Mouse (Mus musculus) liver (tissue): Measurements from ENCODE around the gene Rapgef4.

Source experiments
- DNase-seq: peaks from one replicate; pipeline ENCODE4 v3.0.0-alpha.2; 2020; ENCODE audit warnings: mixed read lengths

Gene Rapgef4

GRCm38 (mm10) chr2:72201506-72201905 is 220.5 kb downstream of the Rapgef4 start:
- DNase-seq, result no peak

DNA sequence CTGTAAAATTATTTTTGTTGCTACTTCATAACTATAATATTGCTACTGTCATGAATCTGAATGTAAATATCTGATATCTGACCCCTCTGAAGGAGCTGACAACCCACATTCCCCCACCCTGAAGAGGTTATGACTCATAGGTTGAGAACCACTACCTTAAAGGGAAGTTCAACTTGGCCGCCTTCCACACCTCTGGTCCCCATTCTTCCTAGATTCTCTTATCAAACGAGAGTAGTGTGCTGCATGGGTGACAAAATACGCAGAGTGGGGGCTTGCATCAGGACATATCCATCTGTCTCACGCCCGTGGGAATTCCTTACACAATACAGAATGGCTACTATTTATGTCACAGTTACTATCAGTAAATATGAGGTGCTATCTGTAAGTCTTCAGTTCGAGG is 221.2 kb downstream of the Rapgef4 start:
- no peak for DNase-seq

DNA sequence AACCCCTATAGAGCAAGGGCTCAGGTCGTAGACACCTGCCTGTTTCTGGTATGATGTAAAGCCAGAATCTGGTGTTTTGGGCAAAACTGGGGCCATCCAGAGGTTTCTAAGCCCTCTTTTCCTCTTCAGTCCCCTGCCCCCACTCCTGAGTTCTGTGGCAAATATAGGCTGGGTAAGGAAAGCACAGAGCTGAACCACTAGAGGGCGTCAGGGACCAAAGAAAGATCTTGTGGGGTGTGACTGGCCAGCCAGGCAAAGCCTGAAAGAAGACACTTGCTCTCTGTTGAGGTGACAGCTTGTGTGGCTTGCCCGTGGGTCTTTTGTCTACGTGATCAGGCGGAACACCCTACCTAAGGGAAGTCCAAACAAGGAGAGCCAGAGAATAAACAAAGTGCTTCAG is 222.6 kb downstream of the Rapgef4 start:
- DNase-seq, result peak; percentile 72

GRCm38 (mm10) chr2:72205869-72206268 is 224.8 kb downstream of the Rapgef4 start:
- no peak for DNase-seq

GRCm38 (mm10) chr2:72206530-72207248 is 225.6 kb downstream of the Rapgef4 start:
- DNase-seq, result no peak

- no peak for DNase-seq
These were observed 236.3 kb downstream of the Rapgef4 start for GRCm38 (mm10) chr2:72217336-72217735.

DNA sequence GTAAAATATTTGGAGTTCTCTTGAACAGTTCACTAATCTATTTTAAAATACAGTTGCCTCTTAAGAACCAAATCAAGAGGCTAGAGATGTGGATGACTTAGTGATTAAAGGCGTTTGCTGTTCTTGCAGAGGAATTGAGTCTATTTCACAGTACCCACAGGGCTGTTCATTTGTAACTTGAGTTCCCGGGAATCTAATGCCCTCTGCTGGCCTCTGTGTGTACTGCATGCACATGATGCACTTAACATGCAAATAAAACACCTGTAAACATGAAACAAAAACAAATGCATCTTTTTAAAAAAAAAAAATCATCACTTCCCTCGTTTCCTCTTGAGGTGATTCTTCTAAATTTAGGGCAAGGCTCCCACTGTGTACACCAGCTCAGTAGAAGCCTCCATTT is 238.9 kb downstream of the Rapgef4 start:
- DNase-seq, result peak; percentile 52

DNA sequence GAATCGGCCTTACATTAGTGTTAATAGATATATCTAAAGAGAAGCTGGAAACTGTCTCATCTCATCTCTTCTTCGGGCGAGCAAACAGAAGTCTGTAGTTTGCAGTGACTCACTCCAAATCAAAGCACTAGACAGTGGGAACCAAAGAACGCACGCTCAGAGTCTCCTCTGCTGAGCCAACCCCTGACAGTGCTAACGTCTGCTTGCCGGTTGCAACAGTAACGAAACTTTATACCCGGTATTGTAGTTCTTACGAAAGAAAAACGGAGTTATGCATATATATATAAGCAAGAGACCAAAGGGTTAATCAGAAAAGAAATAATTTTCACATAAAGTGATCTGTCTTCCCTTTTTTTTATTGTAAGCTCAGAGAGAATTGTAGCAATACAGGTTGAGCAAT is 240.2 kb downstream of the Rapgef4 start:
- DNase-seq, result no peak

GRCm38 (mm10) chr2:72221706-72222105 is 240.7 kb downstream of the Rapgef4 start:
- no peak for DNase-seq

DNA sequence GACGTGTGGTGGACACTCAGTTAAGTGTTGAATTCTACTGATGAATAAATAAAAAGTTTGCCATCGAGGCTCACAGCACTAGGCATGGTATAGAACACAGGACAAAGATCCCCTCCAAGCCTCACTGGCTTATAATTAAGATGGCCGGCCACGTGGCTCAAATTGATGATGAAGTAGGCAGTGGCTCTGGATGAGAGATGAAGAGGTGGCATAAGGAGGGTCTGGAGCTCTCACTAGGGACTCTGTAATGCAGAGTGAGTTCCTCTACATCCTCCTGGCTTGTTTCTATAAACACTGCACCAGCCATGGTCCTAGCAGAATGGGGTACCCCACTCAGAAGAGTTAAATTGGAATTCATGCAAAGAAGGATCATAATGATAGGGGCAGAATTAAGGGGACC is 241.2 kb downstream of the Rapgef4 start:
- no peak for DNase-seq

- DNase-seq, result no peak
These were observed 241.9 kb downstream of the Rapgef4 start for GRCm38 (mm10) chr2:72222736-72223455.

GRCm38 (mm10) chr2:72223479-72223878 is 242.4 kb downstream of the Rapgef4 start:
- DNase-seq, result no peak

GRCm38 (mm10) chr2:72226006-72226405 is 245.0 kb downstream of the Rapgef4 start:
- DNase-seq, result no peak

GRCm38 (mm10) chr2:72227416-72227815 is 246.4 kb downstream of the Rapgef4 start:
- no peak for DNase-seq

DNA sequence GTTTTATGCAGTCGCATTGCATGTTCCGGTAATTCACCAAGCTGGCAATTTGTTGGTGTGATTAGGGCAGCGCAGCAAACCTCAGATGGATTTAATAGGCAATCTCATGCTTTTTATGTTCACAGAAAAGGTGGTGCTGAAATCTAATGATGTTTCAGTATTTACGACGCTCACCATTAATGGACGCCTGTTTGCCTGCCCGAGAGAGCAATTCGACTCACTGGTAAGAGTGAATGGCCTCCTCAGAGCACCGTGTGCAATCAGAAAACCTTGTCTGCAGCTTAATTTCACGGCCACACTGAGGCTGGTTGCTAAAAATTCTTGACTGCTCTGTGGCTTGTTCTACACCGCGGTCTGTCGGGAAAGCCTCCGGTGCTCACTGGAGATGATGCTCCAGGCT is 247.8 kb downstream of the Rapgef4 start:
- no peak for DNase-seq

DNA sequence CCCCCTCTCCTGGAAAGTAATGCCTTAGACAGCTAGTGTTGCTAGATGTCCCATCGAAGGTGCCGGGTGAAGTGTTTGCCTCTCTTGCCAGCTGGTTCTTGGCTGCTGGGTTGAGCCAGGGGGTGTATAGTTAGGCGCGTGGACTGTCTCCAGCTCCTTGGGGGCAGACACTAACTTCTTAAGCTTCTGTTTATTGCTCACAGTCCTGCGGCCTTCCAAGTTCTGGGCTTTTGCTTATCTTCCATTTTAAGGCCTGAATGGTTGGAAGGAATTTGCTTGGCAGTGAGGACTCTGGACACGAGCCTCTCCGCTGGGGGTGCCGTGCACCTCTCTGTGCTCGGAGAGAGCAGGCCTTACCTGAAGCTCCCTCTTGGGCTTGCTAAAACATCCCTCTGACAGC is 249.5 kb downstream of the Rapgef4 start:
- DNase-seq, result no peak

GRCm38 (mm10) chr2:72234085-72234484 is 253.0 kb downstream of the Rapgef4 start:
- DNase-seq, result no peak

DNA sequence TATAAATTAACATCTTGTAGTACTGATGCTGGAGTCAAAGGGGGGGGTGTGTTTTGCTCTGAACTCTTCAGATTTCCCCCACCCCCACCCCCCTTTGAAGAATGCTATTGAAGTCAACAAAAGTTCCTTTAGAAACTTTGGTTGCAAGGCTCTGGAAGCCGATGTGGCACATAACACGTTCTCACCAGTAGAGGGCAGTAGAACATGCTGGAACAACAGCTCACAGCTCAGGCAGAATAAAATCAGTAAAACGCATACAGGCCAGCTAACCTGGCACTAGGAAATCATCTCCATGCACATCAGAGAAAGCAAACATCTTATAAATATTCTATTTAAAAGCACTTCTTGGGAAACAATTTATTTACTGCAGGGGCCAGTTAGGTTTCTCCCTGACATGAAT is 253.9 kb downstream of the Rapgef4 start:
- peak; percentile 58 for DNase-seq

GRCm38 (mm10) chr2:72235361-72235901 is 254.4 kb downstream of the Rapgef4 start:
- no peak for DNase-seq

DNA sequence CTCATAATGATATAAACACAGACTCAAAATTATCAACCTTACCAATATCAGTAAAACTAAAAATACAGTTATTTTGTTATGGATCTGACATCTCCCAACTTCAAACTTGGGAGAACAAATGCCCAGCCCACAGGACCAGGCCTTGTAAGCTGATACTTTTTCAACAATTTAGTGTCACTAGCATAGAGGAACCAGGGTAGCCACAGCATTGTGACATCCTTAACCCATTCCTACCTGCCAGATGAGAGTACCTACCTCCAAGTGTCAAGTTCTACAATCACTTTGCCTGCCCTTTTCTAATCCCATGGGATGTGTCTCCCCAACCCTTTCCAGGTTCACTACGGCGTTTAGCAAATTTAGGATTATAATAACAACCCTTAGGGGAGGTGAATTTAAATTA is 257.4 kb downstream of the Rapgef4 start:
- no peak for DNase-seq

DNA sequence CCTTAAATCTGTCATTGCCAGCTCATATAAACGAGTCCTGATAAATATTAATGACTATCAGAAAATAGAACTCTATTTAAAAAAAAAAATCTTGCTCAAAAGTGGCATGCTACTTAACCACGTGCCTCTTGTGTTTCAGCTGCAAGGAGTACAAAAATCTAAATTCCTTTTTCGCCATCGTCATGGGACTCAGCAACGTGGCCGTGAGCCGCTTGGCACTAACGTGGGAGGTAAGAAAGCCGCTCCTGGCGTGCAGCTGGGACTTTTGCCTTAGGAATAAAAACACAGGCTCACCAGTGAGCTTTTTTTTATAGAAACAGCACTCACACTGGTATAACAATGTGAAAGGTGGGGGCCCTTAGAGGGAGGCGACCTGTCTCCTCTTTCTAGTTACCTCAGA is 257.9 kb downstream of the Rapgef4 start:
- no peak for DNase-seq

- DNase-seq, result no peak
These were observed 258.4 kb downstream of the Rapgef4 start for GRCm38 (mm10) chr2:72239456-72239855.

- DNase-seq, result no peak
These were observed 259.0 kb downstream of the Rapgef4 start for GRCm38 (mm10) chr2:72239993-72240392.

DNA sequence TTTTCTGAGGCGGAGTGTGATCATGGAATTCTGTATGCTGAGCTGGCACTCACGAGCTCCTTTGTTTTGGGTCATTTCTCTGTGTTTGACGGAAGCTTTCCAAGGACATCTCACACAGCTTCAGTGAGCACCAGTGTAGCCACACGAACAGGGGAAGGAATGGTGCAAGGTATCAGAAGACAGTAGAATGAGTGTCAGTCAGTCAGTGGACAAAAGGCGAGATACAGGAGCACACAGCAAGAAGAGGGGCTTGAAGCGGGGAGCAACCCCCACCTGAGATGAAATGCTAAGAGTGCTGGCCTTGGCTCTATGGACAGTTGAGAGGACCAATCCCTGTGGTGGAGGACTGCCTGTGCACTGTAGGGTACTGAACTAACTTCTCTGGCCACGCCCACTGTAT is 259.7 kb downstream of the Rapgef4 start:
- no peak for DNase-seq
